Mouse (Mus musculus) G1E (cell line): Measurements from ENCODE around the gene Gimap9.

Experiments
- CTCF ChIP-seq: IDR thresholded peaks from 2 replicates; pipeline ENCODE4 v1.5.1; 2012; ENCODE audit warnings: low read depth, low read length, inconsistent platforms, mixed read lengths
- GATA1 ChIP-seq: IDR thresholded peaks from 2 replicates; pipeline ENCODE4 v1.6.1; 2012; ENCODE audit warnings: borderline replicate concordance, low read length, inconsistent platforms, mixed read lengths
- GATA2 ChIP-seq: IDR thresholded peaks from 2 replicates; pipeline ENCODE4 v1.6.1; 2012; ENCODE audit warnings: low read depth, low read length, inconsistent platforms, borderline replicate concordance
- TAL1 ChIP-seq: conservative IDR thresholded peaks from 2 replicates; pipeline ENCODE4 v1.6.1; 2012; ENCODE audit warnings: low read depth, low read length, inconsistent platforms, mixed read lengths

GRCm38 (mm10) chr6:48664750-48665149, 11.2 kb upstream of the Gimap9 start:
- TF ChIP-seq CTCF: no peak
- no peak for TF ChIP-seq GATA2
- no peak for TF ChIP-seq TAL1
- TF ChIP-seq GATA1: no peak
